Mouse (Mus musculus): ENCODE results near the gene Xrn1. TPM values are rescaled to one million over a fixed set of nuclear protein-coding genes. Genes with fewer than 3 reads are reported as not detected.
"Not testable (repeated sequence)": the region's sequence is repeated elsewhere in the genome, so short reads cannot be mapped to it uniquely, and the experiment has no call there.

Xrn1 gene
- total RNA-seq, 2 experiments from 2014 or later = 27.2 to 28.8 TPM

DNA sequence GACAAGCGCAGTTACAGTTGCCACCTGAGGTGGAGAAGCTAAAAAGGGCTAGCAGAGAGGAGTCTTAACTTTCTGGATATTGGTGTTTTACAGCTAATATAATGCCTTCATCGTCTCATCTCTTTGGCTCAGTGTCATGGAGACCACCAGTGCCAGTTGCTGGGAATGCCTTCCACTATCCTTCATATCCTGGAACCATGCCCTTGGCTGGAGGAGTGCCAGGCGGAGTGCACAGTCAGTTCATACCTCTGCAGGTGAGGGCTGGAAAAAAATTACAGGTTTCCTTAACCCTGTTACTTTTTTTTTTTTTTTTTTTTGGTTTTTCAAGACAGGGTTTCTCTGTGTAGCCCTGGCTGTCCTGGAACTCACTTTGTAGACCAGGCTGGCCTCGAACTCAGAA is 96.9 kb downstream of the Xrn1 start:
- no peak for DNase-seq (ENCODE audit: low spot score in 2 of 2)

DNA sequence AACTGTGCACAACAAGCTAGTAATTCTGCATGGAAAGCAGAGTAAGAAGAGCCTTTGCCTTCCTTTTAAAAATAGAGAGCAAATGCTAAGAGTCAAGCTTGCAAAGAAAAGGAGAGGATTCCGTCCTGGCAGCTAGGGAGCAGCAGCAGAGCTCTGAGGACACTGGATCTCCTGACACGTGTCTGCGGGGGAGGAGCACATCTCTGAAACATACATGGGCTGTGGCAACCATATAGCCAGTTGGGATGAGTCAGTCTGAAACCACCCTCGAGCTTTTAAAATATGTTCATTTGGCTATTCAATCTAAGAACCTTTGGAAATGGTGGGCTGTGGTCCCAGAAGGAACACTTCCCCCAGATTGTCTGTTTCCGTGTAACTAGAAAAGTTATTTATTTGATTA is 100.3 kb downstream of the Xrn1 start:
- DNase-seq (ENCODE audit: low spot score in 2 of 2) = peak; percentile 54 to 78

DNA sequence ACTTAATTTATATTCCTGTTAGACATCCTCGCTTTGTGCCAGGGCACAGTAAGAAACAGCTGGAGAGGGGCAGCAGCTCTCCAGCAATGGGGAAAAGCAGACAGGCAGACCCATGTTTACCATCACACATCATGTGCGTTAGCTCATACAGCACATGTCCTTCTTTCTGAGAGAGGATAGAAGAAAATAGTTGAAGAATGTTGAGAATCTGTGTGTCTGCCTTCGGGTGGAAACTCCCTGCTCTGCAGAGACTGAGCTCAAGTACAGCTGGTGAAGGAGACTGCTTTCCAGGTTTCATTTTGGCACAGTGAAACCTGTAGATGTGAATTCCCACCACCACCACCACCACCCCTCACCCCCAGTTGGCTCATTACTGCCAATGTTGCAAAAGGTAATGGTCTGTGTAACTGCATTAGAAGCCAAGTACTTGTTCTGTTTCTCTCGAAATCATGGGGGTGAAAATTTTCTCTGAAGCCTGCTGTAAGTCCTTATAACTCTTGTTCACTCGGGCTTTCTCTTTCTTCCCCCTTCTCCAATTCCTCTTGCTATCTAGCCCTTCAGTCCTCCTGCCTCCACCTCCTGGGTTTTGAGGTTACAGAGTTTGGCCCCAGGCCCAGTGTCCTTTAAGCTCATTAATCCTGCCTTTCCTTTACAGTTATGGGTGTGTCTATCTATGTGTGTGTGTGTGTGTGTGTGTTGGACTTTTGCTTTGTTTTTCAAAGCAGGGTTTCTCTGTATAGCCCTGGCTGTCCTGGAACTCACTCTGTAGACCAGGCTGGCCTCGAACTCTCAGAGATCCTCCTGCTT is 102.1 kb downstream of the Xrn1 start:
- peak in 1 of 2 experiments; percentile 5 for DNase-seq (ENCODE audit: low spot score in 2 of 2)

DNA sequence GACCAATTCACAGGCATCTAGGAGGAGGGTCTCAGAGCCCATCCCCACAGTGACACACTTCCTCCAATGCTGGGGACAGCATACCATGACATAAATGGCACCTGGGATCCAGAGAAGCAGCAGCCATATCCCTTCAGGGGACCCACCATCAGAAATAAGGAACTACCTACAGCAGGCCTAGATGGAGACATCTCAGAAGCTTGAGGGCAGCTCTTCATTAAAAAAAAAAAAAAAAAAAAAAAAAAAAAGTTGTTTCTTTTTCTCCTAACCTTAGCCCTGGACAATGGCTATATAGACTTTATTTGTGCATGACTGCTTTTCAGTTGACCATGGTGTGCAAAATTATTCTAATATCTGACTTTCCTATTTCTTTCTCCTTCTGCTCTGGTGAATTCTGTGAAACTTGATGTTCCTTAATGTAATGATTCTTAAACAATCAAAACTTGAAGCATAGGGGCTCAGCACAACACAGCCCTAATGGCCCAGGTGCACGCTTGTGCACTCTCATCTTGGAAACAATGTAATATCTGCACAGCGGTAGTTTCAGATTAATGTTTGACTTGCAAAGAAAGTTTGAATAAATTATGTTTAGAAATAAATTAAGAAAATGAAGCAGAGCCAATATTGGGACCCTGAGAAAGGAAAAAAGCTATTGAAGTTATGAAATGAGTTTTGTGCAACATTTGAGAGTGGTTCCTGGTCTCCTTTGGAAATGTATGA is 108.7 kb downstream of the Xrn1 start:
- no peak for DNase-seq (ENCODE audit: low spot score in 2 of 2)

DNA sequence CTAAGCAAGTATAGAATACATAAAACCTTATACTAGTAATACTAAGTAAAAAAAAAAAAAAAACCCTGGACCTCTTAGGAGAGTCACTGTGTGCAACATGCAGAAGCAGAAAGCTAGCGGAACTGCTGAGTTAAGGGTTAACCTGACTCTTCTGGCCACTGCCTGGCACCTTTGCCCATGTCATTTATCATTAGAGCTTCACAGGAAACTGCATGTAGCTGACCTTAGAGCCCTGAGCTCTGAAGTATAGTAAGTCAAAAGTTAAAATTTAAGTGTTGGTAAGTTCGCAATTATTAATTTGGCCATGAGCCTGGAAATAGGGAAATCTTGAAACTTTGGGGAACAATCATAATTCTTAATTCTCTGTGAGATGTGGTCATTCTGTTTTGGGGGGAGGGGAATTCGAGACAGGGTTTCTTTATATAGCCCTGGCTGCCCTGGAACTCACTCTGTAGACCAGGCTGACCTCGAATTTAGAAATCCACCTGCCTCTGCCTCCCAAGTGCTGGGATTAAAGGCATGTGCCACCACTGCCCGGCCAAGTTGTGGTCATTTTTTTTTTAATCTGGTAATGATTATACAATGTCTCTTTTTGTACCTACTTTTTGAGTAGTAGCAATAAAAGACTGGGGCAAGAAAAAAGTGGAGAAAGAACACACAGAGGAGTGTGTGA is 109.4 kb downstream of the Xrn1 start:
- no peak for DNase-seq (ENCODE audit: low spot score in 2 of 2)

DNA sequence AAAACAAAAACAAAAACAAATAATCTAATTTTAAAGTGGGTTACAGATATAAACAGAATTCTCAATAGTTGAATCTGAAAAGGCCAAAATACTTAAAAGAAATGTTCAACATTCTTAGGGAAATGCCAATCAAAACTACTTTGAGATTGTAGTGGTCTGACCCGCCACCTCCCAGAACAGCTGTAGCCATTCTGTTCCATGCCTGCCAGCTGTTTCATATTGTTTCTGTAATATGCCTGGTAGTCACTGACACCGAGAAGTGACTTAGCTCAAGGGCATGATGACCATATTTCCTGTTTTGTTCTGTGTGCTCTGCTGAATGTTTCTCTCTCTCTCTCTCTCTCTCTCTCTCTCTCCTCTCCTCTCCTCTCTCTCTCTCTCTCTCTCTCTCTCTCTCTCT is 112.9 kb downstream of the Xrn1 start:
- no peak for DNase-seq (ENCODE audit: low spot score in 2 of 2)

DNA sequence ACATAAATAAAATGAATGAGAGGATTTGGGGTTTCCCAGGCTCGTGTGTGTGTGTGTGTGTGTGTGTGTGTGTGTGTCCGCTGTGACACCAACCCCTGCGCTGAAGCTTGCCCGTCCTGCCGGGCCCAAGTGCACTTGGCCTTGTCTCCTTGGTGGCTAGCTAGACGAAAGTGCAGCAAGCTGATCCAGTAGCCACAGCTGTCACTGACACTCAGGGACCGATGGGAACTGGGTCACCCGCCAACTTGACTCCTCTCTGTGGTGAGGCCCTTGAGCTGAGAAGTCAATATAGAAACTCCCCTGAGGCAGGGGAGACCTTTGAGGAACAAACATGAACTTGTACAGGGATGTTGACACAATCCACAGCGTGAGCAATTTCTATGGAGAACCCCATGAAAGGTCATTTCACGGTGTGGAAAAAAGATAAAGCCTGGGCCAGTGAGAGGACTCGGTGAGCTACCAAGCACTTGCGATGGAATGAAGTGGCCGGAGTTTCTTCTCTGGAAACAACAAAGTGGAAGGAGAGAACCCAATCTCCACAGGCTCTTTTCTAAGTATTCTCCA is 124.3 kb downstream of the Xrn1 start:
- no peak for DNase-seq (ENCODE audit: low spot score in 2 of 2)

DNA sequence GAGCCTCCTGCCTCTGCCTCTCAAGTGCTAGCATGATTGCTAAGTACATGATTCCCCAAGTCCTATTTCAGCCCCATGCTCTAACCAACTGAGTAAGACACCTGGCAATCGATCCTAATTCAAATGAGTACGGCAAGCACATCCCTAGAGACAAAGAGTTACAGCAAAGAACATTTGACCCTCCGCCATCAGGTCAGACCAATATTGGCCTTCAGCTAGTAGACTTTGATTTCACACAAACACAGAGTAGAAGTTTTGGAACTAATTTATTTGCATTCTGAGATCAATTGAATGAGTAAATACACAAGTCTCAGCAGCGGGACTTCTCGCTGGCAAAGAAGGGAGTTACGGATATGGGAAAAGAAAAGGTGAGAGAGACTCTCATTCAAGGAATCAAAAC is 130.7 kb downstream of the Xrn1 start:
- DNase-seq (ENCODE audit: low spot score in 2 of 2) = no peak

DNA sequence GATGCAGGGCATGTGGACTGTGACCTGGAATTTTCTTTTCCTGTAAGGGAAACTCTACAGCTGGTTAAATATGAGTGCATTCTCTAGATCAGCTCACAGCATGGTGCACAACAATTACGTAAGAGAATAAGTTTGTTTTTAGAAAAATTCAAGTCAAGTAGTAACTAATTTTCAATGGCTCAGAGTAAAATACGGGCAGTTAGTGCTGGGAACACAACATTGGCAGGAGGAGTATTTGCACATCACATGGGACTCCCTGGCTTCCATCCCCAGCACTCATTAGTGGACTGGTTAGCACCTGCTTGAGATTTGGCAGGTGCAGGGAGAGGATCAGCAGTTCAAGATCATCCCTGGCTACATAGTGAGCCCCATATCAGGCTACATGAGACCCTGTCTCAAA is 133.1 kb downstream of the Xrn1 start:
- DNase-seq (ENCODE audit: low spot score in 2 of 2) = no peak

DNA sequence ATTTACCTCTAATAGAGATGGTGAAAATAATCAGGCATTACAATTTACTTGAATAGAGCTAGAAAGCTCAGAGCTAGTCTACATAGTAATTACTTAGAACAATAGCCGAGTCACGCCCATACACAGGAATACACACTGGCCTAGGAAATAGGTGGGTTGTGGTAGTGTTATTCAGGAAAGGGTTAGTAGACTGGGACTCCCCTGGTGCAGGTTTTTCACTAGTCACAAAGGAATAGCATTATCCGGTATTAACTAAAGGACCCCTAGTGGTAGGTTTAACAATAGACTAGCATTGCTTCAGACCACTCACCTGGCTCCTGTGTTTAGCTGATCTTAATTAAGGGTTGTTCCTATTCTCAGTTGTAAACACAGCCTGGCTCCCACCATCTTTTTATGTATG is 133.9 kb downstream of the Xrn1 start:
- not testable (repeated sequence) for DNase-seq (ENCODE audit: low spot score in 2 of 2)

DNA sequence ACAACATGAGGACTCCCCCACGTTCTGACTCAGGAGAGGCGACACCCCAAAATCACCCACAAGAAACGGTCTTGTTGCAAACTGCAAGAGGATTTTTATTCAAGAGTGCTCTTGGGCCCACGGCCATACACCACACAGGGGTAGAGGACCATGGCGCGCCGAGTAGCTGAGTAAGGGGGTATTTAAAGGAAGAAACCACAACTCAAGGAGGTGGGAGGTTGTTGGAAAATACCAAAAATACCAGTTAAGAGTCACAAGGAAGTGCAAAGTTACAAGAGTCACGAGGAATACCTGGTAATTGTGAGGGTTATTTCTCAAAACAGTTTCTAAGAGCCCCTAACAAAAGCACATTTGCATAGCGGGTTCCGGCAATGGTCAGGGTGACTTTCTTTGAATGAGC is 138.1 kb downstream of the Xrn1 start:
- DNase-seq (ENCODE audit: low spot score in 2 of 2) = not testable (repeated sequence)

DNA sequence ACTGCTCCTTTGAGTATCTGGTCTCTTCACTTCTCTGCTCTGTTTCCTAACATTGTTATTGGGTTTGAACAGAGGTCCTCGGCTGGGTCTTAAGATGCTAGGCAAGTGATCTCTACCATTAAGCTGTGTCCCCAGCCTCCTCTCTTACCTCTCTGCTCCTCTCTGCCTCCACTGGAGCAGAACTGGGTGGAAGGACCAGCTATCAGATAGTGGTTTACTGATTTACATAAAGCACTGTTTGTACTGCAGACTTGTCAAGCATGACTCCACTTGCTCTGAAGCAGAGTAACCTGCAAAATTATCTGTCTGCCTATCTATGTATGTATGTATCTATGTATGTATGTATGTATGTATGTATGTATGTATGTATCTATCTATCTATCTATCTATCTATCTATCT is 138.7 kb downstream of the Xrn1 start:
- DNase-seq (ENCODE audit: low spot score in 2 of 2) = no peak

DNA sequence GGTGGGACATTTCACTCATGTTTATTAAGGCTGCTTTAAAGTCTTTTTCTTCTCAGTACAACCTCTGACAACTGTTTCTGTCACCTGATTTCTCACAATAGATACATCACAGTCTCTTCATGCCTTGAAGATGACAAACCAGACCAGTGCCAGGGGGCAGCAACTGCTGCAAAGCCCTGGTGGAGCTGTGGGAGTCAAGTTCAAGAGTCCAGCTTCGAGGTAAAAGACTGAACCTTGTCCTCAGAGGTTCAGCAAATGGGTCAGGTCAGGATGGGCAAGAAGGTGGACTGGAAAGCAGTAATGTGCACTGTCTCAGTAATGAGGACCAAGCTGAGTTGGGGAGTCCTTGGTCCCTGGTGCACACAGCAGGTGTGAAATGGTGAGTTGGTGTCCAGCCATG is 139.8 kb downstream of the Xrn1 start:
- DNase-seq (ENCODE audit: low spot score in 2 of 2) = no peak

DNA sequence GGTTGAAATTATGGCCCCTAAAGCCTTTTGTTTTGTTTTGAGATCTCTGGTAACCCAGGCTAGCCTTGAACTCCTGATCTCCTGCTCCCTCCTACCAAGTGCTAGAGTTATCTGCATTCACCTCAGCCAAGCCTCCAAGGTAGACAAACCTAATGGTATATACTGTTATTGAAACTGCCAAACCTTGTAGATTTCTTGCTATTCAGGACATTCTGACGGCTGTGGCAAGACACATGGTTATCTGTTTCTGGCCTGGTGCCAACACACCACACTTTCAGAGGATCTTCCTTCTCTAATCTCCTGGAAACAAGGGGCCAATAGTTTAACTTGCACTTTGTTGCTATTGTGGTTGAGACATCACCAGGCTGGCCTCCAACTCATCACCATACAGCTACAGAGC is 140.6 kb downstream of the Xrn1 start:
- DNase-seq (ENCODE audit: low spot score in 2 of 2) = no peak

DNA sequence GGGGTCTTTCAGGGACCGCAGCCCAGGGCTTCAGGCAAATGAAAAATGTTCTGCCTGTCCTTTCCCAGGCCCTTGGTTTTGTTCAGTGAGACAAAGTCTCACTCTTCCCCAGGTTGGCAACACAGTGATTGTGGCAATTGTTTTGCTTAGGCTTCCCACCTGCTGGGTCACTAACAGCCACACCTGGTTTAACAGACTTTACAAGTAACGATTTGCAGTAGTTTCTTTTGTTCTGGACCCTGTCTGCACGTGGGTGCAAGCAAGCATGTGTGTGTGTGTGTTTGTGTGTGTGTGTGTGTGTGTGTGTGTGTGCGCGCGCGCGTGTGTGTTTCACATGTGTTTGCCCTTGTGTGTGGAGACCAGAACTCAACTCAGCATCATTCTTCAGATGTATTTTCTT is 148.3 kb downstream of the Xrn1 start:
- no peak for DNase-seq (ENCODE audit: low spot score in 2 of 2)

Other genes starting within 250 kb of the Xrn1 start
- 10 to 100 TPM; 39.5 to 42.4 TPM for gene Trpc1, start 204.4 kb upstream of the Xrn1 start, total RNA-seq (2021)
- gene Pls1, start 109.4 kb upstream of the Xrn1 start, total RNA-seq (2021) = 10 to 100 TPM; 12.9 to 14.4 TPM
- gene Atr, start 97.2 kb upstream of the Xrn1 start, total RNA-seq (2021) = 10 to 100 TPM; 10.1 to 10.8 TPM
- 1 to 10 TPM; 3.3 TPM for gene Gk5, start 164.6 kb downstream of the Xrn1 start, total RNA-seq (2021)
- gene Tfdp2, start 241.5 kb downstream of the Xrn1 start, total RNA-seq (2021) = 10 to 100 TPM; 40.6 to 46.4 TPM